Mouse (Mus musculus) monocyte, adult 2 months (primary cell): Measurements from ENCODE around the gene Sema3b.
"Not testable (repeated sequence)": the region's sequence is repeated elsewhere in the genome, so short reads cannot be mapped to it uniquely, and the experiment has no call there.

ENCODE experiments used
- DNase-seq, 2 experiments: peaks; one replicate each; pipeline ENCODE4 v3.0.0; 2022; ENCODE audit warnings: low spot score in 2 of 2, low read depth in 1 of 2

Gene Sema3b

GRCm38 (mm10) chr9:107590773-107591060, 18.3 kb downstream of the Sema3b start:
- DNase-seq: no peak

GRCm38 (mm10) chr9:107590058-107590772, 18.8 kb downstream of the Sema3b start:
- DNase-seq: no peak

- no peak for DNase-seq
These were observed 21.0 kb downstream of the Sema3b start for GRCm38 (mm10) chr9:107587833-107588639.

GRCm38 (mm10) chr9:107586974-107587832, 21.8 kb downstream of the Sema3b start, which contains the start of gene Ifrd2:
TSS of gene Ifrd2 (plus strand) at chr9:107587642.
- peak; percentile 93 to 95 for DNase-seq

- no peak for DNase-seq
These were observed 22.5 kb downstream of the Sema3b start for GRCm38 (mm10) chr9:107586504-107586903.

GRCm38 (mm10) chr9:107583174-107583573, 25.9 kb downstream of the Sema3b start:
- DNase-seq: no peak

GRCm38 (mm10) chr9:107582509-107583062, 26.4 kb downstream of the Sema3b start:
- no peak for DNase-seq

GRCm38 (mm10) chr9:107581584-107581983, 27.4 kb downstream of the Sema3b start:
- DNase-seq: no peak

- DNase-seq: peak in 1 of 2 experiments; percentile 67
These were observed 28.3 kb downstream of the Sema3b start, which contains the start of gene Hyal3 for GRCm38 (mm10) chr9:107580501-107581317. TSS of gene Hyal3 (plus strand) at chr9:107580818.

- no peak for DNase-seq
These were observed 29.8 kb downstream of the Sema3b start for GRCm38 (mm10) chr9:107579023-107579900.

- no peak for DNase-seq
These were observed 30.4 kb downstream of the Sema3b start, which contains the start of gene Naa80 for GRCm38 (mm10) chr9:107578587-107578986. TSS of gene Naa80 (plus strand) at chr9:107578887.

- DNase-seq: no peak
These were observed 31.2 kb downstream of the Sema3b start for GRCm38 (mm10) chr9:107577871-107578270.

- no peak for DNase-seq
These were observed 32.5 kb downstream of the Sema3b start, which contains the start of gene Hyal1 for GRCm38 (mm10) chr9:107576357-107577107. TSS of gene Hyal1 (plus strand) at chr9:107576927.

- no peak for DNase-seq
These were observed 33.3 kb downstream of the Sema3b start for GRCm38 (mm10) chr9:107575579-107576356.

GRCm38 (mm10) chr9:107573774-107574173, 35.3 kb downstream of the Sema3b start:
- DNase-seq: not testable (repeated sequence)

- DNase-seq: no peak
These were observed 36.7 kb downstream of the Sema3b start for GRCm38 (mm10) chr9:107572327-107572662.

GRCm38 (mm10) chr9:107571534-107572326, 37.3 kb downstream of the Sema3b start:
- DNase-seq: no peak
